Mouse (Mus musculus) heart, adult 11 months (tissue): ENCODE results near the gene Irf8.
A peak's percentile ranks its signal among the peaks of the same experiment; 100 is the strongest.

Experiments used
- DNase-seq: peaks from one replicate; pipeline ENCODE4 v3.0.0; 2022

The Irf8 gene

GRCm38 (mm10) chr8:120735770-120736481 lies at the start of gene Irf8:
Irf8 (plus strand) TSS chr8:120736358.
- peak; percentile 99 for DNase-seq

GRCm38 (mm10) chr8:120686576-120686975 lies 49.6 kb upstream of the Irf8 start:
- peak; percentile 92 for DNase-seq

GRCm38 (mm10) chr8:120687786-120688185 lies 48.4 kb upstream of the Irf8 start:
- DNase-seq = peak; percentile 98

- peak; percentile 91 for DNase-seq
Measured at GRCm38 (mm10) chr8:120688511-120688910, 47.6 kb upstream of the Irf8 start.

GRCm38 (mm10) chr8:120692934-120693333 lies 43.2 kb upstream of the Irf8 start:
- no peak for DNase-seq

- DNase-seq = peak; percentile 91
Measured at GRCm38 (mm10) chr8:120693861-120694493, 42.2 kb upstream of the Irf8 start.

GRCm38 (mm10) chr8:120696401-120697153 lies 39.6 kb upstream of the Irf8 start:
- peak; percentile 96 for DNase-seq

- peak; percentile 96 for DNase-seq
Measured at GRCm38 (mm10) chr8:120697154-120697978, 38.8 kb upstream of the Irf8 start.

GRCm38 (mm10) chr8:120697979-120698272 lies 38.2 kb upstream of the Irf8 start:
- DNase-seq = no peak

- DNase-seq = peak; percentile 95
Measured at GRCm38 (mm10) chr8:120698426-120698825, 37.7 kb upstream of the Irf8 start.

- DNase-seq = peak; percentile 94
Measured at GRCm38 (mm10) chr8:120699079-120699478, 37.1 kb upstream of the Irf8 start.

- DNase-seq = peak; percentile 93
Measured at GRCm38 (mm10) chr8:120699565-120699964, 36.6 kb upstream of the Irf8 start.

- DNase-seq = peak; percentile 95
Measured at GRCm38 (mm10) chr8:120700053-120700452, 36.1 kb upstream of the Irf8 start.

GRCm38 (mm10) chr8:120701758-120702465 lies 34.2 kb upstream of the Irf8 start:
- DNase-seq = peak; percentile 94

- peak; percentile 96 for DNase-seq
Measured at GRCm38 (mm10) chr8:120704203-120704602, 32.0 kb upstream of the Irf8 start.

GRCm38 (mm10) chr8:120705163-120705562 lies 31.0 kb upstream of the Irf8 start:
- no peak for DNase-seq

GRCm38 (mm10) chr8:120706193-120706592 lies 30.0 kb upstream of the Irf8 start:
- no peak for DNase-seq

GRCm38 (mm10) chr8:120709176-120709575 lies 27.0 kb upstream of the Irf8 start:
- DNase-seq = no peak

- peak; percentile 94 for DNase-seq
Measured at GRCm38 (mm10) chr8:120715200-120715599, 21.0 kb upstream of the Irf8 start.

- peak; percentile 96 for DNase-seq
Measured at GRCm38 (mm10) chr8:120715996-120716680, 20.0 kb upstream of the Irf8 start.

- DNase-seq = peak; percentile 91
Measured at GRCm38 (mm10) chr8:120719586-120720236, 16.4 kb upstream of the Irf8 start.
